Mouse (Mus musculus): Measurements from ENCODE around the gene Gtf2ird1. TPM values are rescaled to one million over a fixed set of nuclear protein-coding genes. Genes with fewer than 3 reads are reported as not detected.

Gtf2ird1 gene
- polyA plus RNA-seq, 1 experiment = 62.0 TPM

- Histone ChIP-seq H3K4me2 (ENCODE audit: low read depth) (no peak overlapping the region), H3ac (ENCODE audit: control insufficient read depth, insufficient read length) (no peak overlapping the region), H3K36me3 (ENCODE audit: control insufficient read depth, insufficient read depth) (peaks cover 9% of the 10 kb centered on the region), H3K27me3 (ENCODE audit: control insufficient read depth, insufficient read depth, insufficient read length) (no peaks in the 10 kb centered on the region), H3K79me2 (ENCODE audit: control insufficient read depth, insufficient read depth) (peaks cover 85% of the 10 kb centered on the region), H3K4me3 (no peak overlapping the region)
- no peak for TF ChIP-seq MAX (IDR thresholded peaks at IDR 0.05; ENCODE audit: low read depth)
- no peak for TF ChIP-seq TCF3 (IDR thresholded peaks at IDR 0.05; ENCODE audit: insufficient read length, low read depth)
- no peak for TF ChIP-seq MYOD1 (IDR thresholded peaks at IDR 0.05; ENCODE audit: control insufficient read depth in 1 of 3, insufficient read length in 2 of 3, low read depth in 2 of 3)
Measured at GRCm38 (mm10) chr5:134309345-134309744, 147.2 kb downstream of the Gtf2ird1 start.

Other genes starting within 250 kb of the Gtf2ird1 start
- gene Ncf1, start 227.1 kb downstream of the Gtf2ird1 start, polyA plus RNA-seq (2012; fragmentation: generic; extraction: Trizol) = 1.4 TPM
- gene Gtf2i, start 142.0 kb downstream of the Gtf2ird1 start, polyA plus RNA-seq (2012; fragmentation: generic; extraction: Trizol) = 79.7 TPM
- 14.2 TPM for gene Clip2, start 95.7 kb upstream of the Gtf2ird1 start, polyA plus RNA-seq (2012; fragmentation: generic; extraction: Trizol)
- gene Syna, start 103.5 kb upstream of the Gtf2ird1 start, polyA plus RNA-seq (2012; fragmentation: generic; extraction: Trizol) = 0.19 TPM
- 69.3 TPM for gene Rfc2, start 124.7 kb upstream of the Gtf2ird1 start, polyA plus RNA-seq (2012; fragmentation: generic; extraction: Trizol)
- gene Lat2, start 158.3 kb upstream of the Gtf2ird1 start, polyA plus RNA-seq (2012; fragmentation: generic; extraction: Trizol) = 0.59 TPM
- gene Eif4h, start 182.8 kb upstream of the Gtf2ird1 start, polyA plus RNA-seq (2012; fragmentation: generic; extraction: Trizol) = 293 TPM
- gene Limk1, start 231.9 kb upstream of the Gtf2ird1 start, polyA plus RNA-seq (2012; fragmentation: generic; extraction: Trizol) = 22.3 TPM

Data from myocyte (in vitro differentiated cells).